Mouse (Mus musculus) C2C12 (cell line): ENCODE data around the gene Syne1.

ENCODE experiments used
- CTCF ChIP-seq: IDR thresholded peaks from one replicate; pipeline ENCODE4 v1.5.1; 2011; ENCODE audit not compliant: control insufficient read depth, insufficient read depth, insufficient read length
- FOSL1 ChIP-seq: IDR thresholded peaks from one replicate; pipeline ENCODE4 v1.8.0; 2011; ENCODE audit warnings: mild to moderate bottlenecking, low read length; ENCODE audit not compliant: poor library complexity, insufficient read depth, severe bottlenecking
- MYOD1 ChIP-seq: IDR thresholded peaks from one replicate; pipeline ENCODE4 v1.6.1; 2011; ENCODE audit warnings: low read depth; ENCODE audit not compliant: control insufficient read depth, insufficient read length
- USF1 ChIP-seq: IDR thresholded peaks from one replicate; pipeline ENCODE4 v1.6.1; 2011; ENCODE audit warnings: low read depth, mild to moderate bottlenecking, control low read depth, moderate library complexity

DNA sequence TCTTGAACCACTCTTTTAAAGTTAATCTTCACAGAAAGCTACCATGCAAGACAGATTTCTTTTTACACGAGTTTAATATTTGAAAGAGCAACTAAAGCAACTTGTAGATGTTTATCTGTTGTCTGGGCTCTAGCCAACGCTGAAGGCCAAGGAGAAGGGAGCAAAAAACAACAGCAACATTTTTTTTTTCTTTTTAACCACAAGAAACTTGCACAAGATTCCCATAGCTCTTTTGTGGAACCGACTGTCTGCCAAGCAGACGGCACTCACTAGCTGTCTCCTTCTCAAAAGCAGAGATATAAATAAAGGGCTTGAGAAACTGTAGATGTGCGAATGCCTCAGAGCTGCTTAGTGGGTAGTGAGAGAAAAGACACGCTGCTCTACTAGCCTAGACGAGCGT, 391.6 kb downstream of the Syne1 start:
- TF ChIP-seq USF1, result no peak
- no peak for TF ChIP-seq MYOD1
- no peak for TF ChIP-seq CTCF
- TF ChIP-seq FOSL1, result no peak
